Mouse (Mus musculus): ENCODE data around the gene Ccdc137.
A peak's percentile ranks its signal among the peaks of the same experiment; 100 is the strongest.

Gene Ccdc137

DNA sequence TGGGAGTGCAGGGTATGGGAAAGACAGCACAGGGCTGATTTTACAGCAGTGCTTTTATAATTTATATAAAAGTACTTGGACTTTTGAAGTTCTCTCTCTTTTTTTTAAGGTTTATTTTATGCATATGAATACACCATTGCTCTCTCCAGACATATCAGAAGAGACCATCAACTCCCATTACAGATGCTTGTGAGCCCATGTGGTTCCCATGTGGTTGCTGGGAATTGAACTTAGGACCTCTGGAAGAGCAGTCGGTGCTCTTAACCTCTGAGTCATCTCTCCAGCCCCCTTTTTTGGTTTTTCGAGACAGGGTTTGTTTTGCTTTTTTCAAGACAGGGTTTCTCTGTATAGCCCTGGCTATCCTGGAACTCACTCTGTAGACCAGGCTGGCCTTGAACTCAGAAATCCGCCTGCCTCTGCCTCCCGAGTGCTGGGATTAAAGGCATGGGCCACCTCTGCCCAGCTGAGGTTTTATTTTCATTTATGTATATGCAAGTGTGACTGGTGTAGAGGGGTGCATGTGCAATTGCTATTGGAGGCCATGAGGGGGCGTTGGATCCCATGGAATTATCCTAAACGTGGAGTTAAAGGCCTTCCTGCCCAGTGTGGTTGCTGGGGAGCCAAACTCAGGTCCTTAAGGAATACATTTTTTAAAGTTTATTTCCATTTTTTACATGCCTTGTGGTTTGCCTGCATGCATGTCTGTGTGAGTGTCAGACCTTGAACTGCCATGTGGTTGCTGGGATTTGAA is 1.1 kb downstream of the Ccdc137 start:
- no peak for DNase-seq (ENCODE audit: low spot score in 2 of 2)

DNA sequence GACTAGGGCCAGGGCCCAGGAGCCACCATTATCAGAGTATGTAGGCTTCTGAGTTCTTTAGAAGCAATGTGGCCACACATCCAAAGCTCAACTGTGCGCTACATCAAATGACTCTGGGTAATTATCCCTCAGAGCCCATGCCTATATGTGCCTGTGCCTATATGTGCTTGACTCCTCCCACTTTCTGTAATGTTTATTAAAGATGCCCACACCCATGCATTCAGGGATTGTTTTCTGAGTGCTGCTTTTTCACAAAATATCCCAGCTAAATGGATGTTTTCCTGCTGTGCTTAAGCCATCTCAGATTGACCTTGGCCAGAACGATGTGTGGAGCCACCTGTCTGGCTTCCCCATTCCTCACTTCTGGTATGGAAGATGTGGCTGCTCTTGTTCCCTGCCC is 5.6 kb downstream of the Ccdc137 start:
- no peak for DNase-seq (ENCODE audit: low spot score in 2 of 2)

DNA sequence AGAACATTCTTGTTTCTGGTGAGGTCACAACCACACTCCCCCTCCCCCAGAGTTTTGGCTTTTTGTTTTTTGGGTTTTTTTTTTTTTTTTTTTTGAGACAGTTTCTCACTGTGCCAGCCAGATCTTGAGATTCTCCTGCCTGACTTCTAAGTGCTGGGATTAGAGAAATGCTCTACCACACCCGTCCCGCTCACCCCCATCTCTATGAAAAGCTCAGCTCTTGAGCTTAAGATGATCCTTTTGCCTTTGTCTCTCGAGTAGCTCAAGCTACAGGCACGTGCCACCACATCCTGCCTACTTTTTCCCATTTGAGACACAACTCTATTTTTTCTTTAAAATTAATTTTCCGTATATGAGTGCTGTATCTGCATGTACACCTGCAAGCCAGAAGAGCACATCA is 6.5 kb downstream of the Ccdc137 start:
- DNase-seq (ENCODE audit: low spot score in 2 of 2) = no peak

DNA sequence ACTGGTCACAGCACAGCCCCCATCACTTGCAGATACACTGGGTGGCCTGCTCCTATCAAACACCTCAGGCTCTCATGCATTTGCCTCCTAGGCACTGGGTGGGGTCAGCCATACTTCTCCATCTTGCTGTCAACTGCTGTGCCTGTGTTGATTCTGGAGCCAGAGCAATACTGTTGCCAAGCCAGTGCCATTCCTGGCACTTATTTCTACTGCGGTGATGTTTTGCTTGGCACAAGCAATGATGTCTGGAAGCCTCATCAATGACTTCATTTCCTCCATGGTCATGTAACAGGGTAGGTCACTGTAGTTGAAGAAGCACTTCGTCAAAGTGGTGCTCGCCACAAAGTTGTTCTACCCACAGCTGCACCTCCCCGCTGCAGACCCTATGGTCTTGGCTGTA is 7.6 kb downstream of the Ccdc137 start:
- no peak for DNase-seq (ENCODE audit: low spot score in 2 of 2)

DNA sequence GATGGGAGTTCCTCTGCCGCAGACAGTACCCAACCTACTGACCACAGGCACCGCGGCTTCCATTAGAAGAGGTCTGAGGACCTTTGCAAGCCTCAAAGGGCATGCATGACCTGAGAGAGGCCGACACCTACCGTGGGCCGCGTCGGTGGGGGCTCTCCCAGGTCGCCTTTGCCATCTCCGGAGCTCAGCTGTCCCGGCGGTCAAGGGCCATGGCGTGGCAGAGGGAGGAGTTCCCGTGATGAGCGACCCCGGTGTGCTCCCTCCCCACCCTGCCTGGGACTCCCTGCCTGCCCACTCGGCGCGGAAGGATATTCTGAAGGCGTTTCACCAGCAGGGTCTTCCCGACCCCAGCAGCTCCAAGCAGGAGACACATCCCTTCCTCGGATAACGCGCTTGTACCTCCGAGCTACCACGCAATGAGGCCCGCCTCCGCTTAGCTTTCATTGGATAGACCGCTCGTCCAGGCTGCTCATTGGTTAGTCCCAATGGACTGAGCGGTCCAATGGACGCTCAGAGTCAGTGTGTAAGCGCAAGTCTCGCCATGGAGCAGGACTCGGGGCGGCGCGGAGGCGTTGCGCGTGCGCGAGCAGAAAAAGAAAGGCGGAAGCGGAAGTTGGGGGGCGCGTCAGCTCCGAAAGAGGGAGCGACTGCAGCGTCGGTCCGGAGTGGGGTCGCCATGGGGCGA is 9.3 kb downstream of the Ccdc137 start, which contains the start of gene Arl16:
Gene Arl16, minus strand, starts transcription at position 557 of the 685 bp plus-strand sequence.
- peak; percentile 95 for DNase-seq (ENCODE audit: low spot score in 2 of 2)

DNA sequence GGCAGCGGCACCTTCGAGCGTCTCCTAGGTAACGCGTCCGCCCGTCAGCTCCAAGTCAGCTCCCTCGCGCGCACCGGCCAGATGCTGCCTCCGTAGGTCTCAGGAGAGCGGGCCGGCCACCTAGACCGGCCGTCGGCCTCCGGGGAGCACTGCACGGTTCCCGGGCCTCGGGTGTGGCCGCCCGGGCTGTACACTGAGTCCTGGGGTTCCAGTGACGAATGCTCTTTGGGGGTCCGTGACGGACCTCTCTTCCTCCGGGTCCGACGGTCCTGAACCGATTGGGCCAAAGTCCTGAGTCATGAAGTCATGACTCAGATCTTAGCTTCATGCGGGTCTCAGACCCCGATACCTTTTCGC is 9.8 kb downstream of the Ccdc137 start:
- DNase-seq (ENCODE audit: low spot score in 2 of 2) = no peak

DNA sequence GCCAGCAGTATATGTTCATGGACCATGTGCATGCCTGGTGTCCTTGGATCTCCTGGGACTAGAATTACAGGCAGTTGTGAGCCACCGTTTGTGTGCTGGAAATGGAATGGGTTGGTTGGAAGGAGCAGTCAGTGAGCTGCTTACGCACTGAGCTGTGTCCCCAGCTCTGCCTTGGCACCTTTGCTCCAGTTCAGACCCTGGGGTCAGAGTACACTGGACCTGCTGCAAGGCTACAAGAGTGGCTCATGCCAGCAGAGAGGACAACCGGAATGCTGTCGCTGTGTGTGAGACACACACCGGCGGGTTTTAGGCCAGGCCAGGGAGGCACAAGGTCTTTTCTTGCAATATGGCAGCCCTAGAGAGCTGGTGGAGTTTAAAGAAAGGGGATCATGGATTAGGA is 14.1 kb downstream of the Ccdc137 start:
- DNase-seq (ENCODE audit: low spot score in 2 of 2) = no peak

DNA sequence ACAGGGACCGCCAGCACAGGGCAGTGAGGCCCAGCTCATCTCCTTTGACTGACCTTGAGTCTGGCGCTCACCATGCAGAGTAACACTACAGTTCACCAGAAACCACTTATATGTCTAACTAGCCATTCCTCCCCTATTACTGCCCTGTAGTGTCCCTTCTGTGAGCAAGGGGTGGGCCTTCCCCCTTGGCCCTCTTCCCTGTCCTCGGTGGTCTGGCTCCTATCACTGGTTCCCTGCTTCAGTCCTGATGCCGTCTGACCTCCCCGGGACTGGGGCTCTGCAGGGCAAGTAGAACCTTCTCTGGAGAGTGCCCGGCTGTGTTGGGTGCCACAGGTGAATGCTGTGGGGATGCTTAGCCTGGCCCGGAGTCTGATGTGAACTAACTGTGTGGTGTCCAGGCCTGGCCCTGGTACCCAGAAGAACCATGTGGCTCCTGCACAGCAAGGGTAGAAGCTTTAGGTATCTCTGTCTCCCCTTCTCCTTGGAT is 25.6 kb downstream of the Ccdc137 start:
- DNase-seq (ENCODE audit: low spot score in 2 of 2) = no peak

DNA sequence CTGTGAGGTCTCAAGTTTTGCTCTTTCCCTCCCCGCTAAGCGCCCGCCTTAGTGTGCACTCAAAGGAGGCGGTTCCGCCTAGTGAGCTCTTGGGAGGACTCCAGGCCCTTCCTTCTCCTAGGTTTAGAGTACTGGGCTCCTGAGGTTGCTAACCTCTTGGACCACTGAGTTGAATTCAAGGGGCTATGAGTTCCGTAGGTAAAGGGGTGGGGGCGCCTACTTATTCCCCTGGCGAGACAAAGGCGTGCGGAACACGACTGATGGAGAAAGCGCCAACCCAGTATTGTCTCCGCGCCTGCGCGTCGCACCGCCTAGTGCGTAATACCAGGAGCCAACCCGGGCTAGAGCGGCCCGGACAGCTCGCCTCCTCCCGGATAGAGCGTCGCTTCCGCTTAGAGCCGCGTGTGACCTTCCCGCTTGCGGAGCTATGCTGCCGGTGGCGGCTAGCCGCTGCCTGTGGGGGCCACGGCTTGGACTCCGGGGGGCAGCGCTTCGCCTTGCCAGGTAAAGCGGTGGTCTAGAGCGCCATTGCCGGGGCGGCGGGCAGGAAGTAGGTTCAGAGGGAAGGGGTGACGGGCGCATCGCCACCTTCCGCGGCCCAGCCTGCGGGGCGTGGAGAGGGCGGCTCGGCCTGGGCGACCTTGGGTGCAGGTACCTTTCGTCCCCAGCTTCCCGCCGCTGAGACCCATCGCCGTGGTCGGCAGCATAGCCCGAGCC is 26.5 kb downstream of the Ccdc137 start, which contains the start of gene Mrpl12:
Gene Mrpl12, plus strand, starts transcription at position 349 of the 717 bp plus-strand sequence.
- peak; percentile 80 to 83 for DNase-seq (ENCODE audit: low spot score in 2 of 2)

DNA sequence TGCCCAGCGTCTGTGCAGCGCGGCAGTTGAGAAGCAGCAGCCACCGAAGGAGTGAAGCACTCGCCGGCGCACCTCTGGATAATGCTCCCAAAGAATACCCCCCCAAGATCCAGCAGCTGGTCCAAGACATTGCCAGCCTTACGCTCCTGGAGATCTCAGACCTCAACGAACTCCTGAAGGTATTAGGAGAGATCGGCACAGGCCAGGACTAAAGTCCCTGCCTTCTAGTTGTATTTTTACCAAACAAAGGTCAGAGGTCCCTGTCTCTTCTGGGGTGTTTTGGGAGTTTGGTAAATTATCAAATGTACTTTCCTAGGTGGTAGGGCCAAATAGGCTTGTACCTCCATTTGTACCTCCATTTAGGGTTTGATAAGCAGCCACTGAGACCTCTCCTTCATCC is 27.3 kb downstream of the Ccdc137 start:
- no peak for DNase-seq (ENCODE audit: low spot score in 2 of 2)

DNA sequence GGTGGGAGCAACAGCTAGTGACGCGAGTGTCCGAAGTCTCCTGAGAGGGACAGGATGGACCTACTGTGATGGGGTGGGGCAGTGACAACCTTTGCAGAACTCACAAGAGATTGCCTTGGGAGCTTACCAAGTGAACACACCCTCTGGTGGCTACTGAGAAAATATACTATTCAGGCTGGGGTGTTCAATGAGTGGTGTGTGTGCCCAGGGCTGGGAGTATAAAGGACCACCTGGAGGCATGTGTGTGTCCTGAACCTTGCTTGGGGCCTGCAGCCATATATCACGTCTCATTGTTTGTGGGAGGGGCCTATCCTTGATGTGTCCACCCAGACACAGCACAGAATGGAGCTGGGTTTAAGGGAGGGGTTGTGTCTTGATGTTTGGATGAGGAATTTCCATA is 30.6 kb downstream of the Ccdc137 start:
- DNase-seq (ENCODE audit: low spot score in 2 of 2) = no peak

DNA sequence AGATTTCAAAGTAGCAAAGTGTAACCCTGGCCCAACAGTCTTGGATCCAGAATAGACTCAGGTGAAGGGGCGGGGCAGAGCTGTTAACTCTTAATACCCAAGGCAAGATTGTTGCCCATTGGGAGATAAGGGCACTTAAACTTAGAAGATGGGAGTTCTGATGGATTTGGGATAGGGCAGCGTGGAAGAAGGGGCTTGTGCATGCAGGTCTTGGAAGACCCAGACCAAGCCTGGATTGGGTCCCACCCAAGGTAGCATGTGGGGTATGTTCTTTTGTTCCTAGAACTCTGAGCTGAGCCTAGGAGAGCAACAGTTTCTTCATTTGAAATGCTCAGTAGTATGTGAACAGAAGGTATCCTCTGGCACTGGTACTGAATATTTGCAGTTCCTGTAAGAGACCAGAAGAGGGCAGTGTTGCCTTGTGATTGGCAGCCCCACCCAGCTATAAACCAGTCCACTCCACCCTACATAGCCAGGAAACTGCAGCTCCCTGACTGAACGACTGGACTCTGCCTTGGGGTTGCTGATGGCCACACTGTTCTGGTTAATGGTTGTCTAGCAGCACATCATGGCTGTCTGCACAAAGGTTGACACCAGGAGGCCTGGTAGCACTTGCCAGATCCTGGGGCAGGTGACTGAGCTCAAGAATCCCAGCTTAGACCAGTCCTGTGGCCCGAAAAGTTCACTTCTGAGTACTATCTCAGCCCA is 31.3 kb downstream of the Ccdc137 start:
- DNase-seq (ENCODE audit: low spot score in 2 of 2) = peak; percentile 54 to 82

DNA sequence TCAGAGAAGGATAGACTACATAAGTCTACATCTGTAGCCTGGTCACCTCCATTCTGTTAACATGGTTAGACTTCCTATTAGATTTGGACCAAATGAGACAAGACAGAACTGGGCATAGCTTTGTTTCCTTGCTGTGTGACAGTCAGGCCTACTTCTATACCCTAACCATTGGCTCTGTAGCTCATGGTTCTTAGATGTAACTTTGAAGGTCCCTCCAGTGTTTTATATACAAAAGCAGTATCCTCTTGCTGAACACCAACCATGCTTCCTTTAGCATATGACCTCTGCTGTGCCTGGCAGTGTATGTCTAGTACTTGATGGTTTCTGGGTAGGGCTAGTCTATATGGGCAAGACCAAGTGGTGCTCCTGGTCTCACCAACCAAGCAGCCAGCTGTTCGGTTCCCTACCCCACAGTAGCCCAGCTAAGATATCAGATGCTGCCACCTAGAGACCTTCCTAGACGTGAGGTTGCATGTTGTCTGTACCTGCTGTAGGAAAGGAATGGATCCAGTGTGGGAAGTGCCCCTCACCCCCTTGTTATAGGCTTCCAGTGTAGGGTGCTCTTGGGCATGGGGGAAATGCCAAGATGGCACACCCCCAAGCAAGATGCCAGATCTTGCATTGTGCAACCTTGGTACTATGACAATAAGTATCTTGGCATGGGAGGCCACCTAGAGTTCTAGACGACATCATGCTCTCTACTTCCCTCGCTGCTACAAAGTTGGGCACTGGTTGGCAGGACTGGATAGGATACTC is 32.6 kb downstream of the Ccdc137 start:
- no peak for DNase-seq (ENCODE audit: low spot score in 2 of 2)

DNA sequence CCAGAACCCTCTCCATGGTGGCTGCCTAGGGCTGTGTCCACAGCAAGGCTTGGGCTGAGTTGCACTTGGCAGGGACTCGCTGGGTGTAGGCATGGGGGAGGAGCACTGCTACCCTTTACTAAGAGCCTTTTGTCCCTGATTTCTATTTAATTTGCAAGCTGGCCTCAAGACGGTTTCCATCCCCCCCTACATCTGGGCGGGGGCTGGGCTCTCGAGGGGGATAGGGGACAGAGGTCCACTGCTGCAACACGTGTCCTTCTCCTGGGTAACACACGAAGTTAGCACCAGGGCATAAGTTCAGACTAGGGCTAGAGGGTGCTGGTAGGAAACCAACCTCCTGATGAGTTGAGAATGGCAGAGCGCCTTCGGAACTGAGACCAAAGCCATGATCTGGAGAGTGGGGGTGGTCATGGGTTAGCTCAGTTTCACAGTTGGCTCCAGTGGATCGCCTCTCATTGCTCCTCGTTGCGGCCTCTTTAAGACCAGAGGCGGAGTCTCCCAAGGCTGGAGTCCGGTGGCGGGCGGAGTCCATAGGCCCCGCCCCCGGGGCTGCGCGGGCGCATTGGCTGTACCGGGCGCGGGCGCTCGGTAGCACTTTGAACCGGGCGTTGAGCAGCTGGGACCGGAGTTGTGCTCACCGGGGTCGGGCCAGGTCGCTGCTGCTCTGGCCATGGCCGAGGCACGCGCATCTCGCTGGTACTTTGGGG is 33.6 kb downstream of the Ccdc137 start, which contains the start of gene Slc25a10:
Gene Slc25a10, plus strand, starts transcription at position 524 of the 707 bp plus-strand sequence.
- DNase-seq (ENCODE audit: low spot score in 2 of 2) = peak; percentile 58 to 66

DNA sequence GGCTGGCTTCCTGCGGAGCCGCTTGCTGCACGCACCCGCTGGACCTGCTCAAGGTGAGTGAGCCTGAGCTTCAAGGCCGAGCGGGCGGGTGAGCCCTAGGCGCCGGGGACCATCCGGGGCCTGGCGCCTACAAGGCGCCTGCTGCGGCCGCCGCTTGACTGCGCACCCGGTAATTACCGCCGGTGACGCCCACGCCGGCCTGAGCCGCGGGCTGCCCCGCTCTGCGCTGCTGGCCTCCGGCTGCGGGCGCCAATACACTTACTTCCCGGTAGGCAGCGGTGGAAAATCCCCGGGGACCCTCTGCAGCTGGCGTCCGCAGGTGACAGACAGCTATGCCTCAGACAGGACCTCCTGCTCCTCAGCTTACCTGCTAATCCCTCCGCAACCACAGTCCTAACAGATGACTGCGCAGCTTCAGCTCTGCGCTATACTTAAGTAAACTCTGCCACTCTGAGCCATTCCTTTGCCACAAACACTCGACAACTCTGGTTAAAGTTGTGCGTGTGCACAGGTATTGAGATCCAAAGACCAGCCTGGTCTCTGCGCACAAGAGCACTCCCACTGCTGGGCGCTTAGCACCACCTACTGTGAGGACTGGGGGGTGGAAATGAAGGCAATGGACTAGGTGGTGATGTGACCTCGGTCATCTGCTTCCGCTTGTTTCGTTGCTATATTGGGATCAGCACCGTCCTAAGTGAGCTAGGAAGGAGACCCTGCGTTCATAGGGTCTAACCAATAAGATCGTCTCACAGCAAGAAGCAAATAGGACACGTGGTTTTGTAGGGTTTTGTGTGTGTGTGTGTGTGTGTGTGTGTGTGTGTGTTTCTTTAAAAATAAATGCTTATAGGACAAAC is 34.3 kb downstream of the Ccdc137 start:
- no peak for DNase-seq (ENCODE audit: low spot score in 2 of 2)

DNA sequence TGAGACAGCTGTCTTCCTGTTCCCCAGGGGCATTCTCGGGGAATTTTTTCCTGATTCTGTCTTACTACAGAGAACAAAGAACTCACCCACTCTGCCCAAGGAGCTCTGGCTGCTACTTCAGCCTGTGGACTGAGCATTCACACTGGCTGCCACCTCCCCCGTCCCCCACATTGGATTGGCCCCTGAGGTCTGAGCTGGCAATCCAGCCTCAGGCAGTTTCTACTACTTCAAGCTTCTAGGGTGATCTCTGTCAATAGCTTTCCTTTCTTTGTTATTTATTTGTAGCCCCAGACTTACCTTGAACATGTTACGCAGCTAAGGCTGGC is 34.9 kb downstream of the Ccdc137 start:
- no peak for DNase-seq (ENCODE audit: low spot score in 2 of 2)

DNA sequence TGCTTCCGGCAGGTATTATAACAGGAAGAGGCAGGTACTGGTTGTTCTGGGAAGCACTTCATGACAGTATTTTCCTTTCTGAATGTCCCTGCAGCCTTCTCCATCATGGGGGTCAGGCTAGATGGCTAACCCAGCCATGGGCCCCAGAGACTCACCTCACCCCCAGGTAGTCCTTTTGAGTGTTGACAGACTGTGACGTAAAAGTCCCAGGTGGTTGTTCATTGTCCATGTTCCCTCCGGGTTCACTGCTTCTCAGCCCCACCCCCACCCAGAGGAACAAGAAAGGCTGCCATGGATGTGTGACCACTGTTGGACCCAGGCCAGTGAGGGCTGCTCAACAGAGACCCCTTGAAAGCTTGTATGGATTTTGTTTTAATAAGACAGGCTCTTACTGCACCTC is 35.4 kb downstream of the Ccdc137 start:
- no peak for DNase-seq (ENCODE audit: low spot score in 2 of 2)

DNA sequence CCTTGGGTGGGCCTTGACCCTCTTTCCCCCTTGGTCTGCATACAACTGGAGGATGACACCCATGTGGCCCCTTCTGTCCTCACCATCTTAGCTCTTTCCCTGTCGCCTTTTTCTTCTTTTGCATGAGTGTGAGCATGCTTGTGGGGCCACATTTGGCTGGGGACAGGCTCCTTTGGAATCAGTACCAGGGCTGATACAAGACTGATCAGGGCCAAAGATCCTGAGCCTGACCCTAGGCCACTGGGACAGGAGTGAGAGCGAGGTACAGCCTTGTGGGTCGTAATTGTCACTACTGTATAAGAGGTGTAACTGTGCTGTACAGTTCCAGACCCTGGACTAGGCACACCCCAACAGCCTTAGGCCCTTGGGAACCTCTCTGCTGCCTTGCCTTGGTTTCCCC is 36.0 kb downstream of the Ccdc137 start:
- DNase-seq (ENCODE audit: low spot score in 2 of 2) = no peak

DNA sequence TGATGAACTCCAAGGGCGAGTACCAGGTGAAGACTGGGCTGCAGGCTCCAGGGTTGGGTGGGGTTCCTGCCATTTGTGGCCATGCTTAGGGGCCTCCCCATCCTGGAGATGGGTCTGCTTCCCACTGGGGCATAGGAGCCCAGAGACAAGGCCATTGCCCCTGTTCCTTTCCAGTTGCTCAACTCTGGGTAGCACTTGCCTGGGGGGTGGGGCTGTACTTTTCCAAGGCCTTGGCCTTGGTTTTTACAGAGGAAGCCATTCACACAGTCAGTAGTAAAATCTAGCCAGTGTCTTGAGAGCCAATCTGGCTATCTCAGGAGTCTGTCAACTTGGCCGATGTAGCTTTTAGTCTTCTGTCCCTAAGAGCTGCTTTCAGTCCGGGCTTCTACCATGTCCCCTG is 39.5 kb downstream of the Ccdc137 start:
- DNase-seq (ENCODE audit: low spot score in 2 of 2) = no peak

DNA sequence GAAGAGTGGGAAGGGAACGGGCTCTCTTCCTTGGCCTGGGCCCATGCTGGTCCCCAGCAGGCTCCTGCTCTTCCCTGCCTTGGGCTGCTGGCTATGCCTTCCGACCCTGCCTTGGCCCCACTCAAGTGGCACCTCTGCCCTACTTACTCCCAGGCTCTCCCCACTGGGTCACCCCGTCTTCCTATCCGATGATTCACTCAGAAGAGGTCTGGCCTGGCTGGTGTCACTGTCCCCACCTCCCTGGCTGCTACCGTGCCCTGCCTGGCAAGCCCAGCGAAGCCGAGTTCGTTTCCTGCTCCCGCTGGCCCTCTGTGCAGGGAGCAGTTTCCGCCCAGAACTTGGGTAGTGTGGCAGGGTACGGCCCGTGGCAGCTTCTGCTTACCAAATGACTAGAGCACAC is 40.3 kb downstream of the Ccdc137 start:
- no peak for DNase-seq (ENCODE audit: low spot score in 2 of 2)
